Mouse (Mus musculus): ENCODE measurements around the gene Serpina3k.
"Not testable (repeated sequence)": the region's sequence is repeated elsewhere in the genome, so short reads cannot be mapped to it uniquely, and the experiment has no call there.

Serpina3k gene

GRCm38 (mm10) chr12:104338226-104338625 lies at the start of gene Serpina3k, which contains the start of gene Serpina3m:
TSS of gene Serpina3k (plus strand) at chr12:104338486.
TSS of gene Serpina3m (plus strand) at chr12:104338486.
- in situ Hi-C loops (cut with MboI, MseI), result not testable (repeated sequence)

DNA sequence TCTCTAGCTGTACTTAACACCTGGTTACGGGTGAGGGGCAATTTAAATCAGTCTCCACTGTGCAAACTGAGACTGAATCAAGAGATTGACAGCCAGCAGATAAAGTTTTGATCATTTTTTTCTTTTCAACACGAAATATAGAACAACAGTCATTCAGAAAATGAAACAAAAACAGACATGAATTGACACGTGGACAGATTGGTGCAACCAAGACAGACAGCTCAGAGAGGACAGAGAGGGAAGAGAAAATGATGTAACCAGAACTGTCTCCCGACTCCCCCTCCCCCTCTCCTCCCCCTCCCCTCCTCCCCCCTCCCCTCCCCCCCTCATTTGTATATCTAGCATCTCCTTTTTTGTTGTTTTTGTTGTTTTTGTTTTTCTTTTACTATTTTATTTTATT lies 48.4 kb upstream of the Serpina3k start:
- in situ Hi-C loops (cut with MboI, MseI), result no loop called here

- in situ Hi-C loops (cut with MboI, MseI), result no loop called here
These were observed 44.3 kb upstream of the Serpina3k start for GRCm38 (mm10) chr12:104293963-104294362.

GRCm38 (mm10) chr12:104298049-104298448 lies 40.2 kb upstream of the Serpina3k start:
- in situ Hi-C loops (cut with MboI, MseI), result no loop called here

DNA sequence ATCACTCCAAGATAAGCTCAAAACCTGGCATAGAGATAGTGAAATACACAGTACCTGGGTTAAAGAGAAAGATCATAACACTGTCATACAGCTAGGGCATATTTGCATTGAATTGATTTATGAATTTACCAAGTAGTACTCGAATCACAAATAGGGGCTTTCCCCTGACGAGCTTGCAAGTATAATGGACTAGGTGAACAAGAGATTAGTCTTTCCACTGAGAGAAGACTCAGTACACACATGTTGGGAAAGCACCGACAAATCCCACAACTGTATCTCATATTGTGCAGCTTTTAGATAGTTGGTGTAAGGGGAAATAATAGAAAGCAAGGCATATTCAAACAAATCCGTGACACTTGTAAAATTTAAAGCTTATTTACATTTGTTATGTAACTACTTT lies 32.3 kb upstream of the Serpina3k start:
- in situ Hi-C loops (cut with MboI, MseI), result no loop called here

- in situ Hi-C loops (cut with MboI, MseI), result no loop called here
These were observed 24.0 kb upstream of the Serpina3k start, which contains the start of gene Serpina3j for GRCm38 (mm10) chr12:104314253-104314652. TSS of gene Serpina3j (plus strand) at chr12:104314553.

- in situ Hi-C loops (cut with MboI, MseI), result no loop called here
These were observed 15.8 kb upstream of the Serpina3k start for GRCm38 (mm10) chr12:104322454-104322853.

- in situ Hi-C loops (cut with MboI, MseI), result no loop called here
These were observed 6.6 kb upstream of the Serpina3k start for GRCm38 (mm10) chr12:104331701-104332100.

GRCm38 (mm10) chr12:104336873-104337272 lies 1.4 kb upstream of the Serpina3k start:
- in situ Hi-C loops (cut with MboI, MseI), result not testable (repeated sequence)

DNA sequence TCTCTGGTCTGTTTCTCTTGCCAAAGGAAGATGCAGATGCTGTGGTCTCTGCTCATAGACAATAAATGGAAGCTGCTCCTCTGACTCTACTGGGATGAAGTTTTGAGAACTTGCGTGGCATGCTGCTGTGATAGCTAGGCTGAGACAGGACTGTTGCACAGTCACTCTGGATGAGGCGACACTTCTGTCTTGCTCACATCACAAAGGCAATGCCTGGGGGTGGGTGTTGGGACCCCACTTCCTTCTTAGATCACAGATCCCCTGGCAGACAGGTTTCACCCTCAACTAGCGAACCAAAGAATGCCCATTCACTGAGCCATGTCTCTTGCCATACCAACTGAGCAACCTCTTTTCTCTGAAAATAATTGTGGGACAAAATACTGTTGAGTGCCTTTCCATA lies 419 bp downstream of the Serpina3k start:
- in situ Hi-C loops (cut with MboI, MseI), result no loop called here

DNA sequence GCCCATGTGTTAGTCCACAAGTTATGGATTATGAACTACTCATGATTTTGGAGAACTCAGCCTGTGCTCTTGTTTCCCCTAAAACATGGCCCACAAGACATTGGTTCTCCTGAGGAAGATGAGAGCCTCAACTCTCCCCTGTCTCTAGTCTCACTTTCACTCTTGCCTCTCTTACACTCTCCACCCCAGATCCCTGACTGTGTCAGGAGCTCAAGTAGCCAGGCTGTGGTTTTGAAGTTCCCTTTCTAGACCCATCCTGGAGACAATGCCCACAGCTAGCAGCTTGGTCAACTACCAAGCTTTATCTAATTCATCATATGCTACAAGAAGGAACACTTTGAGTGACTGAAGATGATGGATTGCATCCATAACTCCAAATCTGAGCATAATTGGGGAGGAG lies 4.2 kb downstream of the Serpina3k start:
- in situ Hi-C loops (cut with MboI, MseI), result not testable (repeated sequence)

DNA sequence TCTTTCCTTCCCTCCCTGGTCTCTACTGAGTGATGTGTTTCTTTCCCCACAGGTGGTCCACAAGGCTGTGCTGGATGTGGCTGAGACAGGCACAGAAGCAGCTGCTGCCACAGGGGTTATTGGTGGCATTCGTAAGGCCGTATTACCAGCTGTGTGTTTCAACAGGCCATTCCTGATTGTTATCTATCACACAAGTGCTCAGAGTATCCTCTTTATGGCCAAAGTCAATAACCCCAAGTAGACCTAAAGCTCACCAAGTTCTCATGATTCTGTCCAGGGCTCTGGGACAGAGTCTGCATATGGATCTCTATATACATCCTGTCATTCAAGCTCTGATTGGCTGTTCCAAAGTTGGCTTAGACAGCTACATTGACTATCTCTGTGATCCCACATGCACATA lies 6.9 kb downstream of the Serpina3k start:
- in situ Hi-C loops (cut with MboI, MseI), result no loop called here

DNA sequence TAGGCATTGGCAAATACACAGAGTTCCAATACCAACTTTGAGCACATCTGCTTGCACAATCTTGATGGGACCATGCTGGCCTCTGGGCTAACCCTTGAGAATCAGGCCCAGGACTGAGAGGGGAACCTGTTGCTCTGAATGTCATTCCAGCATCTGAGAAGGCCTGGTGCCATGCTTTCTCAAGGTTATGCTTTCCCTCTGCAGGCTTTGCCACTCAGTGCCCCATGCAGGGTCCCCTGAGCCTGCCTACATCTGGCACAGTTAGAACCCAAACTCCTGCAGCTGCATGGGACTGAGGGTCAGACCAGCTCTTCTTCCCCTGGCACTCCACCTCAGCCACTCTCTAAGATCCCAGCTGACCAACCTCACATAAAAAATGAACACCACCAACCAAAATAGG lies 7.4 kb downstream of the Serpina3k start:
- in situ Hi-C loops (cut with MboI, MseI), result no loop called here

DNA sequence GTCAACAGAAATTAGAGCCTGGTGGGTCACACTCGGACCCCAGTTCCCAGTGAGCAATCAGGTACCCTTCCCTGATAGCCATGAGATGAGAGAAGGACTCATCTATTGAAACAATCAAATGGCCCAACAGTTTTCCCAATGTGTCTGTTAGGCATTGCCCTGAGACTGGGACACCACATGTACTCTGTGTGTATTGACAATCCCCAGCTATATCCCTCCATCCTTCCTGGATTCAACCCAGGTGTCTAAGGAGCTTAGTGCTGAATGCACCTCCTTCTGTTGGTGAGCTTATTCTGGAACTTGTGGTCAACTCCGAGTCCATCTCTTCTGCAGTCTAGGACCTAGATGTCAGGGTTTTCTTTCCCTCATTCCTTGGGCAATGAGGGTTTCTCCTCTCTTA lies 8.8 kb downstream of the Serpina3k start:
- in situ Hi-C loops (cut with MboI, MseI), result no loop called here

DNA sequence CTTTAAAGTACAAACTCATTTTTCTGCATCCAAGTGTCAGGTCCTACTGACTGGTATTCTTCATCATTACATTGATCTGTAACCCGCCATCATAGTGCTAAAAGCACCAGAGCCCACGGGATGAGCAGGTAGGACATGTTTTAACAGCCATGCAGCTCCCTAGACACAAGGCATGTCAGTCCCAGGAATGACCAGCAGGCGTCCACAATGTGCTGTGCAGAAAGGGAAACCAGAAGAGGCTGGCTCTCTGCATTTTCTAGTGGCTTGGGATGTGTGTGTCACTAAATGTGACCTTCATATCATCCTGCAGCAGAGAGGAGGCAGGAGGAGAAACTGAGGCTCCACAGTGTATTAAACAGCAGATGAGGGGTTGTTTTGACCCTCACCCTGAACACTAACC lies 13.5 kb downstream of the Serpina3k start:
- in situ Hi-C loops (cut with MboI, MseI), result not testable (repeated sequence)

GRCm38 (mm10) chr12:104356006-104356405 lies 17.7 kb downstream of the Serpina3k start:
- in situ Hi-C loops (cut with MboI, MseI), result no loop called here

DNA sequence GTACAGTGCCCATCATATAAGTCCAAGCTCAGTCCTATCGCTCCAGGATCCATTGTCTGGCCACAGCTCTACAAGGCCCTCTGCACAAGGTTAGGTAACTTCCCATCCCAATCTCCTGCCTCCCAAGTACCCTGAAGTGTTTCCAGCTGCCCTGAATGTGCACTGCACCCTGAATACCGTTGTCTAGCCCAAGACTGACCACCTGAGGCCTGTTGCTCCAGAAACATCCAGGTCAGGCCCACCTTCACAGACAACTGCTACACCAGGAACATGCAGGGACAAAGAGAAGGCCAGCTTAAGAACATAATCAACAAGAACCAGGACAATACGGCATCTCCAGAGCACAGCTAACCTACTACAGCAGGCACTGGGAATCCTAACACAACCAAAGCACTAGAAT lies 31.7 kb downstream of the Serpina3k start:
- in situ Hi-C loops (cut with MboI, MseI), result no loop called here

- in situ Hi-C loops (cut with MboI, MseI), result not testable (repeated sequence)
These were observed 38.9 kb downstream of the Serpina3k start for GRCm38 (mm10) chr12:104377179-104377578.

DNA sequence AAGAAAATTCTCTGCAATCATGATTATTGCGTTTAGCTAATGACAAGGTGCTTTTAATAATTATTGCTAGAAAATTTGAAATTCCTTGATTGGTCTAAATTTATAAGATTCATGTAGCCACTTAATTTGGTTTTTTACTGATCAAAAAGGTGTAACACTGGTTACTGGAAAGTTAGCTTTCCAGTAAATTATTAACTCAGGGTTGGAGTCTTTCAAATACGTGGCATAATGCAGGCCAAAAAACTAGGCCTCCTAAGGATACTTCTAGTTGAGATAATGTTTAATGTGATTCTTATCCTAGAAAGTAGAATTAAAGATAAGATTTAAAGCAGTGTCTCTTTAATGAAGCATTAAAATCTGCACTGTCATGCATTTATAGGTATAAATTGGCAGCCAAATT lies 40.1 kb downstream of the Serpina3k start:
- in situ Hi-C loops (cut with MboI, MseI), result not testable (repeated sequence)

- in situ Hi-C loops (cut with MboI, MseI), result not testable (repeated sequence)
These were observed 40.5 kb downstream of the Serpina3k start for GRCm38 (mm10) chr12:104378815-104379214.

- in situ Hi-C loops (cut with MboI, MseI), result no loop called here
These were observed 41.6 kb downstream of the Serpina3k start for GRCm38 (mm10) chr12:104379856-104380255.

DNA sequence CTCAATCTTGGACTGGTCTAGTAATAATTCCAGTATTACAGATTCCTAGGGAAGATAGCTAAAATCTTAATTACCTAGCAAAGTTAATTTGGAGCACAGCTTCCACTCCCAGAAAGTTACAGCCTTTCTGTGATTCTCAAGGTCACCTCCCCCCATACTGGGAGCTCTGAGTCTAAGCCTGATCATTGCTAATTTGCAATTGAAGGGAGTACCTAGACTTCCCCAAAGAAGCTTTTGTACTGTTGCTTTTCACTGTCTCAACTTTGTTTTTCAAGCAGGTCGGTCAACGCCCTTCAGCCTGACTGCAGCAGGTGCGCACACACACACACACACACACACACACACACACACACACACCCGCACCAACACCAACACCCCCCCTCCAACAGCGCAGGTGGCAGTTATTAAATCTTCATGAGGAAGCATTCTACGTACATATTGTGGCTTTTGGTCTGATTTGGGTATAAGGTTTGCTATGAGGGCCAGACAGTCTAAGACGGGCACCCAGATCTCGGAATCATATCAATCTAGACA lies 42.9 kb downstream of the Serpina3k start:
- in situ Hi-C loops (cut with MboI, MseI), result not testable (repeated sequence)

GRCm38 (mm10) chr12:104385987-104386386 lies 47.7 kb downstream of the Serpina3k start:
- in situ Hi-C loops (cut with MboI, MseI), result not testable (repeated sequence)

GRCm38 (mm10) chr12:104386878-104387277 lies 48.6 kb downstream of the Serpina3k start:
- in situ Hi-C loops (cut with MboI, MseI), result not testable (repeated sequence)

Measured in regulatory T cell (primary cell).